Mouse (Mus musculus) lung, postnatal 25 days (tissue): ENCODE data around the gene Mkrn2.
A peak's percentile ranks its signal among the peaks of the same experiment; 100 is the strongest.
"Not testable (repeated sequence)": the region's sequence is repeated elsewhere in the genome, so short reads cannot be mapped to it uniquely, and the experiment has no call there.

ENCODE experiments used
- DNase-seq: peaks from one replicate; pipeline ENCODE4 v3.0.0; 2022; ENCODE audit warnings: low spot score

Gene Mkrn2

GRCm38 (mm10) chr6:115609121-115609520 lies 7.4 kb downstream of the Mkrn2 start:
- DNase-seq: no peak

GRCm38 (mm10) chr6:115610301-115610700 lies 8.6 kb downstream of the Mkrn2 start:
- no peak for DNase-seq

DNA sequence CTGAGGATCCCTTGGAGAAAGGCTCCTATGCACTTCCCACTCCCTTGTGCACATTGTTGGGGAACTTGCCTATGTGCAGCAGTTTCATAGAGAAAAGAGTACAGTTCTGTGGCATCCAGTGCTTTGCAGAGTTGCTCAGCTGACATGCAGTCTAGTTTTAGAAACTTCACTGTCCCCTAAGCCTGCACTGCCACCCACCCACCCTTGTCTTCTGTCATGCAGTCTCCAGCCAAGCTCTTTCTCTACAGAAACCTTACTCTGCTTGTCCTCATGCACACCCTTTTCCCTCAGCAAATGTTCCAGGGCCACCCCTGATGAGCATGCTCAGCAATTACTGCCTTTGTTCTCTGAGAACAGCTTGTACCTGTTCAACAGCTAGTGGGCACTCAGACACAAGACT lies 12.1 kb downstream of the Mkrn2 start:
- DNase-seq: no peak

GRCm38 (mm10) chr6:115615983-115616382 lies 14.3 kb downstream of the Mkrn2 start:
- no peak for DNase-seq

DNA sequence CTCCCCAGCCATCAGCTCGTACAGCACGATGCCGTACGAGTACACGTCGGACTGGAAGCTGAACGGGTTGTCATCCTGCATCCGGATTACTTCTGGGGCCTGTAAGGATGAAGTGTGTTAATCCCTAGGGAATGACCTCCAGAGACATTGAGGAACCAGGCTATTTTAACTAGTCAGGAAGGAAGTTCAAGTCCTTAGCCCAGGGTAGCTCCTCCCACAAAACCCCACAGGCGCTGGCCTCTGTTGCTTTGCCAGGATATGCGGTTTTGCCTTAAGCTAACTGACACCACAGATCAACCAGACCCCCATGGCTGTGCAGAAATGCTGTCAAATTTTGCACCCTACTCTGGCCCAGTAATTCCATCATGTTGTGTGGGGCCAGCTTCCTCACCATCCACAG lies 18.1 kb downstream of the Mkrn2 start:
- no peak for DNase-seq

- DNase-seq: no peak
Observed at GRCm38 (mm10) chr6:115620942-115621341, 19.2 kb downstream of the Mkrn2 start.

- no peak for DNase-seq
Observed at GRCm38 (mm10) chr6:115626121-115626520, 24.4 kb downstream of the Mkrn2 start.

- no peak for DNase-seq
Observed at GRCm38 (mm10) chr6:115631056-115631795, 29.5 kb downstream of the Mkrn2 start.

DNA sequence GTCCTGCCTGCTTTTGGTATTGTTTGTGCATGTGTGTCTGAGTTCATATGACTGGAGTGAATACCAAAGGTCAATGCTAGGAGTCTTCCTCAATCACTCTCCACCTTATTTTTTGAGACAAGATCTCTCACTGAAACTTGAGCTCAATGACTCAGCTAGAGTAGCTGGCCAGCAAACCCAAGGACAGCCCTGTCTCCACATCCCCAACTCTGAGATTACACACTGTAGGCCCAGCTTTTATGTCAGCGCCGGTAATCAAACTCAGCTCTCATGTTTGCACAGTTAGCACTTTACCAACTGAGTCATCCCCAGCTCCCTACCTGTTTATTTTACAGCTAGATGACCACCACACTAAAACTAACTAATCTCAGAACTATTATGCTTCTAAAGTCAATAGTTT lies 32.3 kb downstream of the Mkrn2 start:
- DNase-seq: no peak

DNA sequence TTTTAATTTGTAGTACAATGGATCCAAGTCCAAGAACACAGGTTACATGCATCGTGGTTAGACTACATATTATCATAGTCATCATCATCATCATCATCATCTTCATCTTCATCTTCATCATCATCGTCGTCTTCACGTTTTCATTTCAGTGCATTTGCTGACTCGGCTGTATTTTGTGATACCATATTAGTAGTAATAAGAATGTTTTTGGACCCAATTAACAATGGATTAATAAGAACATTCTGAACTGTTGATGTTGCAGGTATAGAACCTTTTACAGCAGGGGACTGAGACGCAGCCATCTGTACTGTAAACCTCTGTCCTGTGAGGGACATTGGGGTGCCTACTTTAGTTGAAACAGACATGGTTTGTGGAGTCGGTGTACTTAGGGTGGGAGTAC lies 36.5 kb downstream of the Mkrn2 start:
- DNase-seq: not testable (repeated sequence)

GRCm38 (mm10) chr6:115643315-115643714 lies 41.6 kb downstream of the Mkrn2 start:
- no peak for DNase-seq

- DNase-seq: no peak
Observed at GRCm38 (mm10) chr6:115649792-115650365, 48.2 kb downstream of the Mkrn2 start.

GRCm38 (mm10) chr6:115650476-115651427 lies 49.0 kb downstream of the Mkrn2 start:
- peak; percentile 48 for DNase-seq

GRCm38 (mm10) chr6:115651719-115652118 lies 50.0 kb downstream of the Mkrn2 start:
- DNase-seq: no peak

- no peak for DNase-seq
Observed at GRCm38 (mm10) chr6:115653939-115654338, 52.2 kb downstream of the Mkrn2 start.

DNA sequence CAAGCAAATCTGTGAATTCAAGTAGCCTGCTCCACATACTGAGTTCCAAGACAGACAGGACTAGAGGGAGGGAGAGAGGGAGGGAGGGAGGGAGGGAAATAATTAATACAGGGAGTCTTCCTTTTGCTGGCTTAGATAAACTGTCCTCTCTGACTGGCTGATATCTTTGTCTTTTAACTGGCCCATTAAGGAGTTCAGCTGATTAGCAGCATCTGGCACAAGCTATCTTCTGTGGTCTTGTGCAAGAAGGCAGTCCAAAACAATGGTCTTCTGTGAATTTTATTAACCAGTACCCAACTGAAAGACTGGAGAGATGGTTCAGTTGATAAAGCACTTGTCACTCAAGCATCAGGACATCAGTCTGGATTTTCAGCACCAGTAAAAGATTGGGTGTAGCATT lies 57.1 kb downstream of the Mkrn2 start:
- DNase-seq: no peak

GRCm38 (mm10) chr6:115664268-115664667 lies 62.6 kb downstream of the Mkrn2 start:
- no peak for DNase-seq

GRCm38 (mm10) chr6:115666641-115667040 lies 64.9 kb downstream of the Mkrn2 start:
- DNase-seq: peak; percentile 80
